8 mouse cellular contexts compared by ENCODE assay signal in the genomic region with DNA sequence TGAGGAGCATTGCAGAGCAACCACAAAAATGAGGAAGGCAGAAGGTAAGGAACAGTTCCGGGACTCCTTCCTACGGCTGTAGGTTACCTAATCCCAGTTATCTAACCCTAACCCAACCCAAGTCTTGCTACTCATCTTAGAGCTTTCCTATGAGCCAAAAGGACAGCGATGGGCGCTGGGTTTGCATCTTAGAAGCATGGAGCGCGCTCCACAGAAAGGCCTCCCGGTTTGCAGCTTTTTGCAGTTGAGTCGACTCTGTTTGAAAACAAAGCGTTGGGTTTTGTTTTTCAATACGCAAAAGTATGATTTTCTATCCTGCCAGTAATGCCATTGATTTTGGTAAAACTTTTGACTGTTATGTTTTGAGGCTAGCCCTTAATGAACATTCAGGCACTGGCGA. TPM values are rescaled to one million over a fixed set of nuclear protein-coding genes. Genes with fewer than 3 reads are reported as not detected.
DNase-seq lines count a peak whose midpoint lies in the region; ATAC-seq and TF ChIP-seq lines count a peak whose summit lies in the region.

No protein-coding gene starts in this region.

- H3K27me3 ChIP-seq in heart, adult 2 months (ENCODE audit: control insufficient read depth, insufficient read depth, low read length): no peaks in the 10 kb centered on the region; the same call in 1 of the 2 replicates
- peaks cover 29% of the 10 kb centered on the region for H3K27me3 ChIP-seq in heart, postnatal 0 days (ENCODE audit: control insufficient read depth, insufficient read depth, low read length)
- peaks cover 27% of the 10 kb centered on the region for H3K27me3 ChIP-seq in midbrain, embryonic 10.5 days (ENCODE audit: low read depth, poor library complexity, severe bottlenecking)

- DNase-seq in heart, adult 2 months: no peak
- no peak for DNase-seq in heart, adult 9 months (ENCODE audit: low spot score in 2 of 2)
- DNase-seq in R1 (ENCODE audit: low read depth, low spot score): peak; percentile 51
- DNase-seq in heart, postnatal 0 days (ENCODE audit: low spot score): no peak
- peak; percentile 49 for DNase-seq in midbrain, embryonic 10.5 days (ENCODE audit: low spot score)
- no peak for DNase-seq in urinary bladder, postnatal 10 days (ENCODE audit: low spot score)
- DNase-seq in gastrocnemius, postnatal 25 days: no peak
- DNase-seq in layer of hippocampus, postnatal 36 days: no peak

- H3K4me3 ChIP-seq in heart, adult 2 months: peak overlapping the region; percentile 22
- peak overlapping the region; percentile 24 for H3K4me3 ChIP-seq in heart, postnatal 0 days (ENCODE audit: low read depth, low read length)
- H3K4me3 ChIP-seq in midbrain, embryonic 10.5 days: peak overlapping the region; percentile 63

- no peak overlapping the region for H3K27ac ChIP-seq in heart, adult 2 months
- H3K27ac ChIP-seq in heart, postnatal 0 days (ENCODE audit: low read depth): no peak overlapping the region
- peak overlapping the region; percentile 70 for H3K27ac ChIP-seq in midbrain, embryonic 10.5 days (replicated peaks)

- H3K4me2 ChIP-seq in heart, postnatal 0 days (ENCODE audit: low read depth, low read length): peak overlapping the region; percentile 43

- no peak for TF ChIP-seq CTCF in heart, adult 2 months (IDR thresholded peaks at IDR 0.05)
- TF ChIP-seq CTCF in heart, postnatal 0 days (IDR thresholded peaks at IDR 0.05; ENCODE audit: low read depth): no peak

- 17% methylated on average over 11 of the region's 11 CpGs for whole genome bisulfite sequencing in heart, adult 2 months
- 7% methylated on average over 11 of the region's 11 CpGs for WGBS in heart, postnatal 0 days
- WGBS in midbrain, embryonic 10.5 days: under 1% methylated on average over 11 of the region's 11 CpGs

- H3K4me1 ChIP-seq in heart, adult 2 months (ENCODE audit: control insufficient read depth, insufficient read depth, low read length): no peaks in the 10 kb centered on the region
- H3K4me1 ChIP-seq in heart, postnatal 0 days (ENCODE audit: control insufficient read depth, insufficient read depth): peaks cover 17% of the 10 kb centered on the region
- peaks cover 25% of the 10 kb centered on the region for H3K4me1 ChIP-seq in midbrain, embryonic 10.5 days

- ATAC-seq in heart, postnatal 0 days (ENCODE audit: insufficient read depth, low read depth): no peak

- H3K79me2 ChIP-seq in heart, adult 2 months (replicated peaks; ENCODE audit: control insufficient read depth, insufficient read depth, low read length): no peaks in the 10 kb centered on the region

- no peaks in the 10 kb centered on the region for H3K9me3 ChIP-seq in heart, postnatal 0 days (replicated peaks; ENCODE audit: control insufficient read depth, low read length)
- no peaks in the 10 kb centered on the region for H3K9me3 ChIP-seq in midbrain, embryonic 10.5 days (replicated peaks)

- intact Hi-C loops in heart, adult 2 months (cut with DNase I): no loop called here

- no peaks in the 10 kb centered on the region for H3K36me3 ChIP-seq in heart, adult 2 months (ENCODE audit: control insufficient read depth, insufficient read depth, low read length)
- H3K36me3 ChIP-seq in heart, postnatal 0 days (replicated peaks; ENCODE audit: control insufficient read depth, insufficient read depth, low read length): no peaks in the 10 kb centered on the region
- H3K36me3 ChIP-seq in midbrain, embryonic 10.5 days: no peaks in the 10 kb centered on the region

- TF ChIP-seq EP300 in heart, adult 2 months (IDR thresholded peaks at IDR 0.05; ENCODE audit: insufficient read depth, low read depth, low read length): no peak
- no peak for TF ChIP-seq EP300 in heart, postnatal 0 days (IDR thresholded peaks at IDR 0.05; ENCODE audit: low read depth)

- H3K9ac ChIP-seq in heart, adult 2 months (ENCODE audit: low read depth, low read length): no peak overlapping the region
- no peak overlapping the region for H3K9ac ChIP-seq in heart, postnatal 0 days (replicated peaks; ENCODE audit: low read depth, low read length)

- TF ChIP-seq POLR2A in heart, adult 2 months (IDR thresholded peaks at IDR 0.05; ENCODE audit: insufficient read depth, low read depth, low read length): no peak

RNA-seq across cellular contexts. Expression of gene Gpx5, which starts 28.6 kb away (rescaled TPM):
- not detected for total RNA-seq in heart, adult 2 months (2021)
- not detected in 2 replicates for polyA plus RNA-seq in heart, adult 2 months (2012; rRNA removed)
- not detected in 2 replicates for total RNA-seq in heart, postnatal 0 days (2014; rRNA removed; ENCODE audit: low replicate concordance)
- not detected in 2 replicates for polyA plus RNA-seq in heart, postnatal 0 days (2015; fragmentation: Nextera tagmentation; extraction: Ambion mirVana)
- polyA plus RNA-seq in midbrain, embryonic 10.5 days (2016; fragmentation: Nextera tagmentation; extraction: Ambion mirVana): not detected in 2 replicates
- total RNA-seq in gastrocnemius, postnatal 25 days (2021): not detected
- total RNA-seq in layer of hippocampus, postnatal 36 days (2021): not detected

RNA-seq across cellular contexts. Expression of gene Gpx6, which starts 48.0 kb away (rescaled TPM):
- not detected for total RNA-seq in heart, adult 2 months (2021)
- not detected in 2 replicates for polyA plus RNA-seq in heart, adult 2 months (2012; rRNA removed)
- total RNA-seq in heart, postnatal 0 days (2014; rRNA removed; ENCODE audit: low replicate concordance): not detected in 2 replicates
- polyA plus RNA-seq in heart, postnatal 0 days (2015; fragmentation: Nextera tagmentation; extraction: Ambion mirVana): not detected in 2 replicates
- polyA plus RNA-seq in midbrain, embryonic 10.5 days (2016; fragmentation: Nextera tagmentation; extraction: Ambion mirVana): 0.09 TPM in 1 of 2 replicates, not detected in the other
- total RNA-seq in gastrocnemius, postnatal 25 days (2021): not detected
- total RNA-seq in layer of hippocampus, postnatal 36 days (2021): not detected

Comparison
In these comparisons a context has a peak if more than half of its experiments do, and no peak if none do; other contexts are left out.
1. DNase-seq: peak in R1 (single experiment) and midbrain, embryonic 10.5 days (single experiment); none in heart, adult 2 months (0 of 2), heart, adult 9 months (0 of 2), heart, postnatal 0 days (single experiment), urinary bladder, postnatal 10 days (single experiment), gastrocnemius, postnatal 25 days (single experiment) and layer of hippocampus, postnatal 36 days (0 of 2).
2. Peak in every context shown above with its lines, with median percentiles within 50 percentile points of each other: H3K4me3 ChIP-seq.